Comparison of ENCODE assay signal across 13 mouse cellular contexts in genomic region chr16:31834011-31834584, GRCm38 (mm10). TPM values are rescaled to one million over a fixed set of nuclear protein-coding genes. Genes with fewer than 3 reads are reported as not detected.
DNase-seq lines count a peak whose midpoint lies in the region; ATAC-seq and TF ChIP-seq lines count a peak whose summit lies in the region.
"Had no signal": no experiment of that assay in that cellular context is flagged by ENCODE, and none has a peak within 500 bp of the region (broad histone marks: within the 10 kb centered on the region; RNA-seq: fewer than 3 reads in every experiment).

No protein-coding gene starts in this region.

- peaks cover 9% of the 10 kb centered on the region; the same call in 1 of the 2 replicates for H3K36me3 ChIP-seq in forebrain, embryonic 12.5 days (replicated peaks)
- no peaks in the 10 kb centered on the region for H3K36me3 ChIP-seq in forebrain, embryonic 11.5 days (ENCODE audit: control insufficient read depth, insufficient read depth, low read length)

- intact Hi-C loops in left cerebral cortex, adult 2 months (cut with DNase I): no loop called here
- intact Hi-C loops in heart, postnatal 14 days (cut with DNase I): no loop called here

- no peak overlapping the region for H3K9ac ChIP-seq in forebrain, embryonic 12.5 days
- no peak overlapping the region for H3K9ac ChIP-seq in forebrain, embryonic 11.5 days (ENCODE audit: low read length)
- H3K9ac ChIP-seq: limb, embryonic 13.5 days; midbrain, embryonic 12.5 days; stomach, embryonic 15.5 days had no signal

- H3K4me1 ChIP-seq in forebrain, embryonic 12.5 days: no peaks in the 10 kb centered on the region
- H3K4me1 ChIP-seq in forebrain, embryonic 11.5 days (replicated peaks; ENCODE audit: control insufficient read depth, insufficient read depth, low read length): no peaks in the 10 kb centered on the region
- H3K4me1 ChIP-seq: limb, embryonic 13.5 days; midbrain, embryonic 12.5 days; stomach, embryonic 15.5 days had no signal

- no peak overlapping the region for H3K4me2 ChIP-seq in forebrain, embryonic 12.5 days
- H3K4me2 ChIP-seq in forebrain, embryonic 11.5 days (ENCODE audit: low read depth, low read length, severe bottlenecking): no peak overlapping the region
- H3K4me2 ChIP-seq: limb, embryonic 13.5 days; midbrain, embryonic 12.5 days; stomach, embryonic 15.5 days had no signal

- H3K27me3 ChIP-seq in forebrain, embryonic 12.5 days: no peaks in the 10 kb centered on the region
- H3K27me3 ChIP-seq in forebrain, embryonic 11.5 days (ENCODE audit: control insufficient read depth, insufficient read depth, low read length): no peaks in the 10 kb centered on the region
- H3K27me3 ChIP-seq: limb, embryonic 13.5 days; midbrain, embryonic 12.5 days; stomach, embryonic 15.5 days had no signal

- no peak overlapping the region for H3K4me3 ChIP-seq in forebrain, embryonic 12.5 days (replicated peaks)
- no peak overlapping the region for H3K4me3 ChIP-seq in forebrain, embryonic 11.5 days (ENCODE audit: low read depth, low read length)
- no peak overlapping the region for H3K4me3 ChIP-seq in left cerebral cortex, adult 2 months
- H3K4me3 ChIP-seq: limb, embryonic 13.5 days; midbrain, embryonic 12.5 days; stomach, embryonic 15.5 days had no signal

- no peak for DNase-seq in forebrain, embryonic 11.5 days (ENCODE audit: low spot score)
- DNase-seq in left cerebral cortex, adult 2 months (ENCODE audit: extremely low spot score in 1 of 2, low spot score in 2 of 2): no peak
- DNase-seq in left cerebral cortex, adult 9 months (ENCODE audit: low spot score in 2 of 2): no peak
- DNase-seq in heart, postnatal 14 days: peak; percentile 18 to 31
- DNase-seq in retina, postnatal 1 day: peak; percentile 77
- DNase-seq in spleen, postnatal 4 days (ENCODE audit: low spot score in 2 of 2): no peak
- DNase-seq: adrenal gland, postnatal 10 days had no signal

- TF ChIP-seq CTCF in left cerebral cortex, adult 2 months (IDR thresholded peaks at IDR 0.05): no peak

- WGBS in forebrain, embryonic 12.5 days: 69% methylated on average over 7 of the region's 7 CpGs
- WGBS in forebrain, embryonic 11.5 days: 70% methylated on average over 7 of the region's 7 CpGs

- no peak for ATAC-seq in forebrain, embryonic 12.5 days (ENCODE audit: low FRiP score)
- ATAC-seq in forebrain, embryonic 11.5 days (replicated peaks; ENCODE audit: low FRiP score): no peak
- no peak for ATAC-seq in granulocyte monocyte progenitor cell, adult 5-6 weeks (replicated peaks; ENCODE audit: poor library complexity, severe bottlenecking)
- ATAC-seq: CD4-positive, CD25-positive, alpha-beta regulatory T cell, adult 4 months had no signal

- no peaks in the 10 kb centered on the region for H3K9me3 ChIP-seq in forebrain, embryonic 12.5 days
- H3K9me3 ChIP-seq in forebrain, embryonic 11.5 days (ENCODE audit: control insufficient read depth, low read length): no peaks in the 10 kb centered on the region
- H3K9me3 ChIP-seq: limb, embryonic 13.5 days; midbrain, embryonic 12.5 days; stomach, embryonic 15.5 days had no signal

- H3K27ac ChIP-seq in forebrain, embryonic 12.5 days: 0 out of 2 replicates have a peak overlapping the region, but pooled peaks have one; percentile 33
- no peak overlapping the region for H3K27ac ChIP-seq in forebrain, embryonic 11.5 days (ENCODE audit: low read depth, low read length)
- H3K27ac ChIP-seq in left cerebral cortex, adult 2 months: peak overlapping the region; percentile 54
- H3K27ac ChIP-seq: limb, embryonic 13.5 days; midbrain, embryonic 12.5 days; stomach, embryonic 15.5 days had no signal

RNA-seq across cellular contexts. Expression of gene Meltf, which starts 44.5 kb away (rescaled TPM):
- 0.09 TPM in 2 replicates for polyA plus RNA-seq in forebrain, embryonic 12.5 days (2016; fragmentation: Nextera tagmentation; extraction: Ambion mirVana)
- polyA plus RNA-seq in forebrain, embryonic 11.5 days (2014; fragmentation: Nextera tagmentation; extraction: Ambion mirVana): 0.07 TPM in 1 of 2 replicates, not detected in the other
- under 1 TPM; 0.51 to 0.54 TPM for total RNA-seq in left cerebral cortex, adult 2 months (2021)
- total RNA-seq in heart, postnatal 14 days (2021): under 1 TPM in 1 of 2 experiments, not detected in 1; 0.07 TPM
- total RNA-seq in granulocyte monocyte progenitor cell, adult 5-6 weeks (2014; fragmentation: Nextera tagmentation): 0.17 TPM in 1 of 2 replicates, not detected in the other
- total RNA-seq in granulocyte monocyte progenitor cell, adult 5-6 weeks (2017): not detected in 2 replicates
- polyA plus RNA-seq: CD4-positive, CD25-positive, alpha-beta regulatory T cell, adult 4 months had no signal

Comparison
In these comparisons a context has a peak if more than half of its experiments do, and no peak if none do; other contexts are left out.
1. DNase-seq: peak in heart, postnatal 14 days (2 of 2) and retina, postnatal 1 day (single experiment); none in forebrain, embryonic 11.5 days (single experiment), left cerebral cortex, adult 2 months (0 of 2), left cerebral cortex, adult 9 months (0 of 2) and spleen, postnatal 4 days (0 of 2).